Mouse (Mus musculus): ENCODE results near the gene Hoxd8. TPM values are rescaled to one million over a fixed set of nuclear protein-coding genes. Genes with fewer than 3 reads are reported as not detected.
A peak's percentile ranks its signal among the peaks of the same experiment; 100 is the strongest.

Hoxd8 gene
- polyA plus RNA-seq, 1 experiment from 2014 or later, result 2.6 TPM

DNA sequence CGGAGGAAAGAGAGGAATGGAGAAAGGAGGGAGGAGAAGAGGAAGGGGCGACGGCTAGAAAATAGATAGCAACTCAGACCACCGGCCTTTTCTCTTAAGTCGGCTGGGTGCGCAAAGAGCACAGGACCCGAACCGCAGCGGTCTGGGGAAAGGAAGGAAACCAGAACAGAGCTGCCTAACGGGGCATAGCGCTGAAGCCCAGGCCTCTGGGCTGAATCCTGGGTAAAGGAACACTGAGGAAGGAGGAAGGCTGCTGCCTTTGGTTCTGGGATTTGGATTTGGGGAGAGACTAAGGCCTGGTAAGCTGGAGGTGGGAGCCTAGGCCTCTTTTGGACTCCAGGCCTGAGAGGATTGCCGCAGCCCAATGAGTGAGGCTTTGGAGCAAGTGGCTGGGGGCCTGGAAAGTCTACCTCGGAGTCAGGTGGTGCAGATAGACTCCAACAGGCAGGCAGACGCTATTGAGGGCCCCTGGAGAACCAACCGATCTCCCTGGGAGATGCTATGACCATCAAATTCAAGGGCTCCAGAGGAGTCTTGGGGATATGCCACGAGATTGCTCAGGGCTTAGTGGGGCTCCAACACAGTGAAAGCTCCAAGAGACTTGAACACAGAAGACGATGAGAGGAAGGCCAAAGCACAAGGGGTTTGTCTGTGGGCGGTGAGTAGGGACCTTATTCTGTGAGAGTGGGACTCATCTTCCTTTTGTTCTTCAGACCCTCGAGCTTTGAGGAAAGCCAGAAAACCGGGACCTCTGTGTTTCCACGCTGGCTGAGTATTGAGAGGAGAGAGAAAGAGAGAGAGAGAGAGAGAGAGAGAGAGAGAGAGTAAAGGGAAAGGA is 23.6 kb upstream of the Hoxd8 start:
- H3K4me2 ChIP-seq (replicated peaks), result no peak overlapping the region
- peaks cover 18% of the 10 kb centered on the region for H3K4me1 ChIP-seq
- H3K27me3 ChIP-seq, result peaks cover 97% of the 10 kb centered on the region
- ATAC-seq (ENCODE audit: insufficient number of reproducible peaks, insufficient read depth, low FRiP score, low TSS enrichment), result no peak
- no peak overlapping the region for H3K9ac ChIP-seq
- WGBS, result under 1% methylated on average over 21 of the region's 21 CpGs
- H3K36me3 ChIP-seq, result no peaks in the 10 kb centered on the region
- H3K27ac ChIP-seq, result no peak overlapping the region
- H3K4me3 ChIP-seq, result no peak overlapping the region
- H3K9me3 ChIP-seq, result no peaks in the 10 kb centered on the region

DNA sequence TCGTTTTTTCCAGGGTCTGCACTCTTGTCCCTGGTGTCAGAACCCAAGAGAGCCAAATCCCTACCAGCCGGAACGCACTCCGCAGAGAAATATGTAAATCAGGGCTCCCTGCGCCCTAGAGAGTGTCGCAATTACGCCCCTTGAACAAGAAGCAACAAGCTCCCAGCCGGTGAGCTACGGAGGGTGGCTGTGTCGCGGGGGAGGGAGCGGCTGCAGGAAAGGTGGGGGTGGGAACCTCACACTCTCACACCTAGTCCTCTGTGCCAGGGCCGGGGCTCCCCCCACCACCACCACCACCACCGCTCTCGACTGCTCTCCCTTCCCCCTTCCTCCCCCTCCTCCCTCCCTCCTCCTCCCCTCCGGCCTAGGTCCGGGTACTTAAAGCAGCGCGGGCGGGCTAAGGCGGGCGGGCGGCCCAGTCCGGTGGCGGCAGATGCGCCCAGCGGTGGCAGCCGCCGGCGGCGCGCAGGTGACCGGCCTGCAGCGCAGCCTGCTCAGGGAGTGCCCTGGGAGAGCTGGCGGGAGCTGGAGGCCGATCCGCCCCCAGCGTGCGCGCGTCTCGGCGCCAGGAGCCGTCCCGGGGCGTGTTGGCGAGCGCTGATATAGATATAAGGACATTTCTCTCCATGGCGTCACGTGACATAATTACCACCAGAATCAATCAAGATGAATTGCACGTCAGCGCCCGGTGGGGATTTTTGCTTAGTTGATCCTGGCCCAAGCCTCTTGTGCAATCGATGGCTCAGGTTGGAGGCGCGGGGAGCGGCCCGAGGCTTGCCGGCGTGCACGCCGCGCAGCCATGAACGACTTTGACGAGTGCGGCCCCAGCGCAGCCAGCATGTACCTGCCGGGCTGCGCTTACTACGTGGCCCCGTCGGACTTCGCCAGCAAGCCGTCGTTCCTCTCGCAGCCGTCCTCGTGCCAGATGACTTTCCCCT is 22.6 kb upstream of the Hoxd8 start:
- Histone ChIP-seq H3K4me1 (peaks cover 18% of the 10 kb centered on the region), H3K9ac (no peak overlapping the region), H3K4me3 (peak overlapping the region; percentile 22; the same call in 1 of the 2 replicates), H3K36me3 (no peaks in the 10 kb centered on the region), H3K27ac (no peak overlapping the region), H3K27me3 (peaks cover 91% of the 10 kb centered on the region), H3K9me3 (no peaks in the 10 kb centered on the region), H3K4me2 (replicated peaks) (peak overlapping the region; percentile 32)
- WGBS, result under 1% methylated on average over 71 of the region's 78 CpGs
- no peak for ATAC-seq (ENCODE audit: insufficient number of reproducible peaks, insufficient read depth, low FRiP score, low TSS enrichment)

DNA sequence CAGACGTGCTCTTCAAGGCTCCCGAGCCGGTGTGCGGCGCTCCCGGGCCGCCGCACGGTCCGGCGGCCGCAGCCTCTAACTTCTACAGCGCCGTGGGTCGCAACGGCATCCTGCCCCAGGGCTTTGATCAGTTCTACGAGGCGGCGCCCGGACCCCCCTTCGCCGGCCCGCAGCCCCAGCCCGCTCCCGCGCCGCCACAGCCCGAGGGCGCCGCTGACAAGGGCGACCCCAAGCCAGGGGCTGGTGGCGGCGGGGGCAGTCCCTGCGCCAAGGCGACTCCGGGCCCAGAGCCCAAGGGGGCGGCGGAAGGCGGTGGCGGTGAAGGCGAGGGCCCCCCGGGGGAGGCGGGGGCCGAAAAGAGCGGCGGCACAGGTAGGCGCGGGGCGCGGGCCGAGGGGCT is 21.6 kb upstream of the Hoxd8 start:
- H3K9ac ChIP-seq, result no peak overlapping the region
- peaks cover 91% of the 10 kb centered on the region for H3K27me3 ChIP-seq
- peaks cover 18% of the 10 kb centered on the region for H3K4me1 ChIP-seq
- H3K4me2 ChIP-seq (replicated peaks), result peak overlapping the region; percentile 32
- no peak overlapping the region for H3K27ac ChIP-seq
- ATAC-seq (ENCODE audit: insufficient number of reproducible peaks, insufficient read depth, low FRiP score, low TSS enrichment), result no peak
- H3K9me3 ChIP-seq, result no peaks in the 10 kb centered on the region
- under 1% methylated on average over 44 of the region's 51 CpGs for WGBS
- H3K36me3 ChIP-seq, result no peaks in the 10 kb centered on the region
- H3K4me3 ChIP-seq, result peak overlapping the region; percentile 9; the same call in 1 of the 2 replicates

DNA sequence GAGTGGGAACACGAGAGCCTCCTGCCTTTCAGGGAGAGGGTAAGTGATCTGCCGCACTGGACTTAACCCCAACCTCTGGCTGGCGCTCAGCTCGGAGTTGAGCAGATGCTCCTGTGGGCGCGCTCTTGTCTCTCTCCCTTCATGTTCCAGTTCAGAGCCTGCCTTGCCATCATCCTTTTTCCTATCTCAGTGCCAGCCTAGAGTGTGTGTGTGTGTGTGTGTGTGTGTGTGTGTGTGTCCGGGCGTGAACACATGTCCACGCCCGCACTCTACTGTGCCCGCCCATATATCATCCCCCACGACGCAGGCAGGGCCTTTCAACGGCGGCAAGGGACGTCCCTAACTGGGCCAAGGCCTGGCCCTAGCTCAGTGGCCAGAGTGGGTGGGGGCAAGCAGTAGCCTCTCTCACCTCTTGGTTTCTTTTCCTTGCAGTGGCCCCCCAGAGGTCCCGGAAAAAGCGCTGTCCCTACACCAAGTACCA is 20.9 kb upstream of the Hoxd8 start:
- Histone ChIP-seq H3K27ac (no peak overlapping the region), H3K9ac (no peak overlapping the region), H3K4me3 (no peak overlapping the region), H3K9me3 (no peaks in the 10 kb centered on the region), H3K36me3 (no peaks in the 10 kb centered on the region), H3K4me2 (replicated peaks) (no peak overlapping the region), H3K4me1 (peaks cover 18% of the 10 kb centered on the region), H3K27me3 (peaks cover 92% of the 10 kb centered on the region)
- ATAC-seq (ENCODE audit: insufficient number of reproducible peaks, insufficient read depth, low FRiP score, low TSS enrichment), result no peak
- WGBS, result 0% methylated on average over 18 of the region's 18 CpGs

DNA sequence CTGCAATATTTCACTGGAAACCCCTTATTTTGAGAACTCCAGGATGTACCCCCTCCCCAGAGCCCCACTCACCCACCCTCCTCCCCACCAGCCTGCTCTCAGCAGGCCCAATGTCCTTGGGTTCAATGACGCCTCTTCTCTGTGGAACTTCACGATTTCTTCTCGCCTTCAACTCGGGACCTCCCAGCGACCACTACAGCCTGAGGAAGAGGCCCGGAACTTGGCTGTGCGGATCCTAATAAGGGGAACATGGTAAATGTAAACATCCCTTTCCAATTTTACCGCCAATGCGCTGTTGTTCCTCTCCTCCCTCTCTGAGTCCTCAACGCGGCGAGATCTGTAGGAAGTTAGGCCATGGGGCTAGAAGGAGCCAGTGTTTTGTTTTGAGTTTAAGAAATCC is 20.3 kb upstream of the Hoxd8 start:
- H3K4me2 ChIP-seq (replicated peaks), result no peak overlapping the region
- H3K36me3 ChIP-seq, result no peaks in the 10 kb centered on the region
- H3K27me3 ChIP-seq, result peaks cover 90% of the 10 kb centered on the region
- no peak overlapping the region for H3K9ac ChIP-seq
- peaks cover 18% of the 10 kb centered on the region for H3K4me1 ChIP-seq
- no peaks in the 10 kb centered on the region for H3K9me3 ChIP-seq
- no peak overlapping the region for H3K4me3 ChIP-seq
- H3K27ac ChIP-seq, result no peak overlapping the region
- ATAC-seq (ENCODE audit: insufficient number of reproducible peaks, insufficient read depth, low FRiP score, low TSS enrichment), result no peak
- under 1% methylated on average over 12 of the region's 12 CpGs for WGBS

DNA sequence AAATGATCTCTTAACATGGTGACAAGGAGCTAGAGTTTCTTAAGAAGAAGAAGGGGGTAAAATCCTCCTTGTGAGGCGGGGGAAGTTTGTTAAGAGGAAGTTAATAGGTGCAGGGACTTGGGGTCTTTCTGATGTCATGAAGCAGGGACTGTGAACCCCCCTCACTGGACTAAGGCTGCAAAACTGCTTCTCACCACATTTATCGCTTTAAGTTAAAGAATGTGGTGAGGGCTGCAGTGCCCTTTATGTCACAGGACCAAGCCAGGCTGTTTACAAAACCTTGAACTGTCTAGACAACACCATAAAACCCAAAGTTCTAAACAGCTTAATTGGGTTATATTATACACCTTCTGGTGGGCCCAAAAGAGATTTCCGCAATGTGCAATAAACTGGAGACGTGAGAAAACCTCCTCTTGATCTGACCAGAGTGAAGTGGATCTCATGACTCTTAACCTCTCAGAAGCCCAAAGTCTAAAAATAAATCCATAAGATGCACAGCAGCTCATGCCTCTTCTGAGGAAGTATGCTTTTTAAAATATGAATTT is 19.3 kb upstream of the Hoxd8 start:
- Histone ChIP-seq H3K4me1 (peaks cover 12% of the 10 kb centered on the region), H3K4me2 (replicated peaks) (no peak overlapping the region), H3K27ac (no peak overlapping the region), H3K4me3 (no peak overlapping the region), H3K9ac (no peak overlapping the region), H3K9me3 (no peaks in the 10 kb centered on the region), H3K27me3 (peaks cover 85% of the 10 kb centered on the region), H3K36me3 (no peaks in the 10 kb centered on the region)
- ATAC-seq (ENCODE audit: insufficient number of reproducible peaks, insufficient read depth, low FRiP score, low TSS enrichment), result no peak
- WGBS, result 12% methylated on average over 4 of the region's 4 CpGs

DNA sequence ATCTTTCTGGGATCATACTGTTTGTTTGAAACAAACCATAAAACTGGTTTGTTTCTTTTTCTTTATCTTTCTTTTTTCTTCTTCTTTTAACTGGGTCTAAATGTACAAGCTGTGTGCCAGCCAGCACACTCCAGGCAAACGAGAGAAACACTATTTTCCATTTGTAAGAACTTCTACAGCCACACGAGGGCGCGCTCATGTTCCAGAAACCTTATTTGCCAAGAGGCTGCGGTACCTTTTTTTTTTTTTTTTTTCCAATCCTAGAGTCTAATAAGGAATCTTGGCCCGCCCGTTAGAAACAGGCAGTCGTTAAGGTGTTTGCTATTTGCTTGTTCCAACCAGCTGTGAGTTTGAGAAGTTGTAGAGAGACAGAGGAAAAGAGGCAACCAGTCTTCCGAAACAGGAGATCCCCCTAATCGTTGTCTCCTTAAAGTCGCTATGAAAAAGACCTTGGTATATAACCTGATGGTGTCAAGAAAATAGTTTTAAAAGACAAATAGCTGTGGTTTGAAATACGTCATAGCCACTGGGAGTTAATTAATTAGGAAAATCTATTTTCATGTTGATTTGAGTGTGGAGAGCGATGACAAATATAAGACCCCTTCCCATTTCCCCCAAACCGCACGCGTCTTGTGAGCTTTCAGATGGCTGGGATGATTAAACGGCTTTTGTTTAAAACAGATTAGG is 18.0 kb upstream of the Hoxd8 start:
- WGBS, result 5% methylated on average over 17 of the region's 17 CpGs
- Histone ChIP-seq H3K4me3 (no peak overlapping the region), H3K9ac (no peak overlapping the region), H3K27me3 (peaks cover 79% of the 10 kb centered on the region), H3K4me1 (peaks cover 12% of the 10 kb centered on the region), H3K27ac (no peak overlapping the region), H3K9me3 (no peaks in the 10 kb centered on the region), H3K4me2 (replicated peaks) (no peak overlapping the region), H3K36me3 (no peaks in the 10 kb centered on the region)
- no peak for ATAC-seq (ENCODE audit: insufficient number of reproducible peaks, insufficient read depth, low FRiP score, low TSS enrichment)

DNA sequence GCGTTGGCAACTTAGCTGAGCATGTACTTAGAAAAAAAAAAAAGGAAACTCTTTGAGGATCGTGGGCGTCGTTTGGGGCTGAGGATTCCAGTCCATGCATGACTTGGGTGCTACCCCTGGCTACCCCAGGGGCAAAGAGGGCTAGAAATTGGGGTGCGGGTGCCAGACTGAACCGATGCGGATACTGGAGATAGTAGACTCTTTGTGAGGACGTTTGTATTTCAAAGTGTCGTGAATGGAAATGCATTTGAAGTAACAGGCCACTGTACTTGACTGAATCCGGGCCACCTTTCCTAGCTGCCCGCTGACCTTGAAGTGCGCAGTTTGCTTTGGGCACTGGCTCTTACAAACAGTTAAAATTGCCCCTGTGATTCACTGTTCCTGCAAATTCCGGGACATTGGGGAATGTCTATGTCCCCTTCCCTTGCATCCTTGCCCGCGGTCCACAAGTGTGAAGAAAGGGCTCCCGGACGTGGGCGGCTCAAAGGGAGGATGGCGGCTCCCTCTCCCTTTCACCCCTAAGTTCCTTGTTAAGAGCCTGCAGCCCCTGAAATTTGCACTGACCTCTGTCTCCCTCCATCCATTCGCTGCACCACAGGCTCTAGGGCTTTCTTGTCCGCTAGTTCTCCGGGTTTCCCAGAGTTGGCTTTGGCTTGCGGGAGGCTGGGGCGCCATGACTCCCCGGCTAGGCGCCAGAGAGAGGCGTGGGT is 17.3 kb upstream of the Hoxd8 start:
- under 1% methylated on average over 27 of the region's 27 CpGs for WGBS
- Histone ChIP-seq H3K27ac (no peak overlapping the region), H3K36me3 (no peaks in the 10 kb centered on the region), H3K4me1 (peaks cover 5% of the 10 kb centered on the region), H3K9me3 (no peaks in the 10 kb centered on the region), H3K4me2 (replicated peaks) (no peak overlapping the region), H3K4me3 (no peak overlapping the region), H3K27me3 (peaks cover 79% of the 10 kb centered on the region), H3K9ac (no peak overlapping the region)
- no peak for ATAC-seq (ENCODE audit: insufficient number of reproducible peaks, insufficient read depth, low FRiP score, low TSS enrichment)

DNA sequence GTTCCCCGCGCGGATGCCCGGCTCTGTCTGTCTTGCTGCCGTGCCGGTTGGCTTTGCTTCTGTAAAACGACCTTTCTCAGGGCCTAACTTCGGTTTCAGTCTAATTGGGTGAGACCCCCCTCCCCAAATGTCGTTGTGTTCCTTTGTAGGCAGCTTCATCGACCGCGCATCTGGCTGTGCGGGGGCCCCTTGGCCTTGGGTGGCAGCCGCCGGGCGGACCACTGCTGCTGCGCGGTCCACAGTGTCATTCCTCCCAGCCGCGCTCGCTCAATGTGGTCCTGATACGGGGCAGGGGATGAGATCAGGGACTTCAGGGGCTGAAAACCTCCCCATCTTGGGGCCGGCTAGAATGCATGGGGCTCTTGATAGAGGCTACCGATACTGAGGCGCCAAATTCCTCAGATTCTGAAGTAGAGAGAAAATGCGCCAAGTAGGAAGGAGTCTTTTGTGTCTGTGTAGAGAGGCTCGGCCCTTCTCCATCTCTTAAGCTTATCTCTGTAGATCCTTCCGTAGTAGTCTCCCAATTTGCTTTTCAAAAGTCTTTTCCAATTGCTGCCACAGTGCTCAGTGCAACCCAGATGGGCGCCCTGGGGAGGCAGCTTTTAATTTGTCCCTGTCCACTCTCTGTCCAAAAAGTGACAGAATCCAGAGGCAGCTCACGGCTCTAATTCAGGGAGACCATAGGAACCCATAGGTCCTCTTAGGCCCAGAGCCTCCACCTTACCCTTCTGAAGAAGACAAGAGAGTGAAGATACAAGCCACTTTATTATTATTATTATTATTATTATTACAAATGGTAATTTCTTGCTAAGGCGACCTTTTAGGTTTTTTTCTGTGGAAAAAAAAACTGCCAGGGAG is 16.5 kb upstream of the Hoxd8 start:
- no peak overlapping the region for H3K27ac ChIP-seq
- H3K4me3 ChIP-seq, result no peak overlapping the region
- H3K36me3 ChIP-seq, result no peaks in the 10 kb centered on the region
- 1% methylated on average over 31 of the region's 31 CpGs for WGBS
- H3K4me1 ChIP-seq, result no peaks in the 10 kb centered on the region; the same call in 1 of the 2 replicates
- no peak overlapping the region for H3K9ac ChIP-seq
- no peak overlapping the region for H3K4me2 ChIP-seq (replicated peaks)
- no peaks in the 10 kb centered on the region for H3K9me3 ChIP-seq
- peaks cover 79% of the 10 kb centered on the region for H3K27me3 ChIP-seq
- no peak for ATAC-seq (ENCODE audit: insufficient number of reproducible peaks, insufficient read depth, low FRiP score, low TSS enrichment)
